Comparison of ENCODE assay signal across 19 mouse cellular contexts in genomic region chrX:165156549-165156948, GRCm38 (mm10).
A peak's percentile ranks its signal among the peaks of the same experiment; 100 is the strongest.
DNase-seq lines count a peak whose midpoint lies in the region; ATAC-seq lines count a peak whose summit lies in the region.
"Had no signal": no experiment of that assay in that cellular context is flagged by ENCODE, and none has a peak within 500 bp of the region (broad histone marks: within the 10 kb centered on the region; RNA-seq: fewer than 3 reads in every experiment).

No protein-coding gene starts in this region.

- DNase-seq in 416B (ENCODE audit: low read depth) = peak; percentile 77
- peak; percentile 0 for DNase-seq in c-Kit-positive CD71-negative TER-119-negative erythroid progenitor cells, embryonic 14.5 days (ENCODE audit: low read depth)
- no peak for DNase-seq in thymus, postnatal 4 days
- no peak for DNase-seq in cerebellum, adult 18-20 months
- DNase-seq in cerebellum, postnatal 10 days = no peak
- DNase-seq in gastrocnemius, postnatal 4 days (ENCODE audit: low spot score in 2 of 2) = no peak
- DNase-seq: adrenal gland, adult 8-10 months; adrenal gland, postnatal 14 days; adrenal gland, postnatal 36 days; cerebellum, adult 11 months; cerebellum, adult 2 months; cerebellum, adult 9-11 months; cerebellum, postnatal 25 days had no signal

- peak; percentile 92 for ATAC-seq in granulocyte monocyte progenitor cell, adult 5-6 weeks (replicated peaks; ENCODE audit: poor library complexity, severe bottlenecking)
- ATAC-seq in megakaryocyte, adult 5-6 weeks (ENCODE audit: poor library complexity, severe bottlenecking) = peak; percentile 86
- ATAC-seq: activated CD4-positive, CD25-positive, alpha-beta regulatory T cell, adult 4 months; forebrain, embryonic 13.5 days; forebrain, embryonic 16.5 days; Patski had no signal

Comparison
In these comparisons a context has a peak if more than half of its experiments do, and no peak if none do; other contexts are left out.
1. DNase-seq: peak in 416B (single experiment) and c-Kit-positive CD71-negative TER-119-negative erythroid progenitor cells, embryonic 14.5 days (single experiment); none in thymus, postnatal 4 days (single experiment), cerebellum, adult 18-20 months (0 of 2), cerebellum, postnatal 10 days (0 of 2) and gastrocnemius, postnatal 4 days (0 of 2).